Comparison of ENCODE assay signal across 15 mouse cellular contexts in the genomic region with DNA sequence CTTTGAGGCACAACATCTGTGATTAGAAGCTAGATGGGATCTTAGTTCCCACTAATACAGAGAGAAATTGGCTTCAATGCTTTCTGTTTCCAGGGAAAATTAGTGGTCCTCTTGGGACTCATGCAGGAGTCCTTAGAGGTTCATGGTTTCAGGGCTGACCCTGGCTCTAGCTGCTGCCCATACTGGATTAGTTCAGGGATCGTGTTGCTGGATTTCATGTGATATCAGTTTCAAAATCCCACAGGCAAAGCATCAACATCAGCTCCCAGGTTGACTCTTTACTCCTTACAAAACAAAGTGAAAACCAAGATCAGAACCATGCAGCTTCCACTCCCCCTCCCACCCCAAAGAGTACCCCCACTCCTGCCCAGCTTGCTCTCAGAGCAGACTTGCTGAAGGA.
"Had no signal": no experiment of that assay in that cellular context is flagged by ENCODE, and none has a peak within 500 bp of the region (broad histone marks: within the 10 kb centered on the region; RNA-seq: fewer than 3 reads in every experiment).

No protein-coding gene starts in this region.

- H3K9ac ChIP-seq: limb, embryonic 15.5 days; liver, embryonic 12.5 days; lung, embryonic 14.5 days; neural tube, embryonic 15.5 days had no signal

- DNase-seq: kidney, adult 18-20 months; kidney, postnatal 10 days; lung, embryonic 14.5 days; lung, postnatal 10 days; lung, postnatal 4 days; midbrain, embryonic 14.5 days; right cerebral cortex, adult 18-20 months; right cerebral cortex, postnatal 25 days; thymus, adult 2 months; thymus, postnatal 25 days had no signal

- ATAC-seq: liver, embryonic 12.5 days had no signal

- H3K27me3 ChIP-seq: limb, embryonic 15.5 days; liver, embryonic 12.5 days; neural tube, embryonic 15.5 days had no signal

- H3K4me2 ChIP-seq: limb, embryonic 15.5 days; liver, embryonic 12.5 days; lung, embryonic 14.5 days; neural tube, embryonic 15.5 days had no signal

- H3K4me3 ChIP-seq: limb, embryonic 15.5 days; liver, embryonic 12.5 days; midbrain, embryonic 10.5 days; myocyte; neural tube, embryonic 15.5 days had no signal

- H3K4me1 ChIP-seq: liver, embryonic 12.5 days; neural tube, embryonic 15.5 days had no signal

- H3K36me3 ChIP-seq: limb, embryonic 15.5 days; liver, embryonic 12.5 days; midbrain, embryonic 10.5 days; neural tube, embryonic 15.5 days had no signal

- H3K9me3 ChIP-seq: limb, embryonic 15.5 days; liver, embryonic 12.5 days; midbrain, embryonic 10.5 days; neural tube, embryonic 15.5 days had no signal

- H3K27ac ChIP-seq: limb, embryonic 15.5 days; liver, embryonic 12.5 days; midbrain, embryonic 10.5 days; neural tube, embryonic 15.5 days had no signal
